In the genomic region with DNA sequence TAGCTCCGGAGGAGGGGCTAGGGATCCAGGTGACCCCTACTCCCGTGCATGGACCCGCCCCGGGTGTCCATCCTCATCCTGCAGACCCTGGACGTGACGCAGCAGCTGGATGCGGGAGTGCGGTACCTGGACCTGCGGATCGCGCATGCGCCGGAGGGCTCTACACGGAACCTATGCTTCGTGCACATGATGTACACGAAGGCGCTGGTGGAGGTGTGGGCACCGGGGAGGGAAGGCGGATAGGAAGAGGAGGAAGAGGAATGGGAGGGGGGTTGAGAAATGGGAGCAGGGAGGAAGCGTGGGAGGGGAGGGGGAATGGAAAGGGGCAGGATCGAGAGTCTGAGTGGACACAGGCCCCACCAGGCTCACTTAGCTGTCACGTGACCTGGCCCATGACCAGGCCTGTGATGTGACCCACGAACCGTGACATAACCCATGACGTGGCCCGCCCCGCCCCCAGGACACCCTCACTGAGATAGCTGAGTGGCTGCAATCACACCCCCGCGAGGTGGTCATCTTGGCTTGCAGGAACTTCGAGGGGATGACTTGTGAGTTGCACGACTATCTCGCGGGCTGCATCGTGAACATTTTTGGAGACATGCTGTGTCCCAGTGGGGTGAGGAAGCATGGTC, we compare ENCODE assay signal across 1 mouse cellular context.
TF ChIP-seq lines count a peak whose summit lies in the region.

No protein-coding gene starts in this region.

TF ChIP-seq in MEL, 35 proteins besides CTCF, POLR2A, EP300 and RAD21:
- TF ChIP-seq MAZ (IDR thresholded peaks at IDR 0.05; ENCODE audit: low read depth, low read length) (no peak), POLR2AphosphoS2 (IDR thresholded peaks at IDR 0.05; ENCODE audit: low read length) (0 out of 2 replicates have a peak, but pooled peaks have one; percentile 56)
